Mouse (Mus musculus): Measurements from ENCODE around the gene Erbb2. TPM values are rescaled to one million over a fixed set of nuclear protein-coding genes. Genes with fewer than 3 reads are reported as not detected.

Gene Erbb2
- polyA plus RNA-seq, 1 experiment = 33.8 TPM

DNA sequence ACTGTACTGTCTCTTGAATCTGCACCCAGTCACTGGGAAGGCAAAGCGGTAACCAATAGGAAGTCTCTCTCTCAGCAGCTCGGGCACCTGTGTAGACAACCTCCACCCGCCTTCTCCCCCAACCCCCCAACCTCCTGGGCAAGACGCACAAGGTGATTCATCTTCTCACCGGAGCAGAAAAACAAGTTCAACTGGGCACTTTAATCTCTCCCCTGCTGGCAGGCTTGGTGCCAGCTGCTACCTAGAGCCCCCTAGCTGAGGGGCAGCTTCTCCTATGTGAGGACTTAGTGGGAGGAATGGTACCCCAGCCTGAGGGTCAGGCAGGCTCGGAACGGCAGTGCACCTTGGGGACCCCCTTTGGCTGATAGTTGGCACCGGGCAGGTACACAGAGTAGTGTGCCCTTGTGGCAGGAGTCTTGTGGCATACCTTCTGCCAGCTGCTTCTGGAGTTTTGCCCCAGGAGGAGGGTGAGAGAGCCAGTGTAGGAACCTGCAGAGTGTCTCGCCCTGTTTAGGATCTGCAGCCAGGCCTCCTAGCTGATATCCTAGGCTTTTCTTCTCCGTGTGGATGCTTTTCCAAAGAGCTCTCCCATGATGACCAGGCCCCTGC lies 6.8 kb downstream of the Erbb2 start:
- DNase-seq (ENCODE audit: low read depth) = no peak

DNA sequence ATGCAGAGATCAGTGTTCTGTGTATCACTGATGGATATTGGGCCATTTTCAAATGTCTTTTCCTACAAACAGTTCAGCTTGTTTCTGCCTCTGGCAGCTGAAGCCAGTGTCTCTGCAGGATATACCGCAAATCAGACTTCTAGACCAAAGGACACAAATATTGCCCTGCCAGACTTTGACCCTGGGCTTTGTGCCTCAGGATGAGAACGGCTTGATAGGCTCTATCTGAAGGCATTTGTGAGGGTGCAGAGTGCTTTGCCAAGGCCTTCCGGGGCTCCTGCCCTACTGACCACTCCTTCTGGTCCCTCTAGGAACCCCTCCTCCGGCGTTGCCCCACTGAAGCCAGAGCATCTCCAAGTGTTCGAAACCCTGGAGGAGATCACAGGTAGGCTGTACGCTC lies 14.3 kb downstream of the Erbb2 start:
- no peak for DNase-seq (ENCODE audit: low read depth)

DNA sequence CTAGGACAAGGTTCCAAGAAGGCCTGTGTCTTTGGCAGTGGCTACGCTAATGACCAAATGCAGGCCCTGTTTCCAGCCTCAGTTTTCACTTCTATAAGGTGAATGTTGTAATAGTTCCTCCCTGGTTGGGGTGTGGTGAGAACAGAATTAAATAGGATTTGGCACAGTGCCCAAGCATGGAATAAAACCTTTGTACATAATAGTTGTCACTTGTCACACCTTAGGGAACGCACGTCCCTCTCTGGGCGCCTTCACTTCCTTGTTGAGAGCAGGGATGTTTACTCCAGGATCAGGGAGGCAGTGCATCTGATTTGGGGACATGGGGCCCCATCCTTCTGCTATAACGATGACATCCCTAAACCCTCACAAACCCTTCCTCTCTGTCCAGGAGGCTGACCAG lies 16.2 kb downstream of the Erbb2 start:
- DNase-seq (ENCODE audit: low read depth) = no peak

DNA sequence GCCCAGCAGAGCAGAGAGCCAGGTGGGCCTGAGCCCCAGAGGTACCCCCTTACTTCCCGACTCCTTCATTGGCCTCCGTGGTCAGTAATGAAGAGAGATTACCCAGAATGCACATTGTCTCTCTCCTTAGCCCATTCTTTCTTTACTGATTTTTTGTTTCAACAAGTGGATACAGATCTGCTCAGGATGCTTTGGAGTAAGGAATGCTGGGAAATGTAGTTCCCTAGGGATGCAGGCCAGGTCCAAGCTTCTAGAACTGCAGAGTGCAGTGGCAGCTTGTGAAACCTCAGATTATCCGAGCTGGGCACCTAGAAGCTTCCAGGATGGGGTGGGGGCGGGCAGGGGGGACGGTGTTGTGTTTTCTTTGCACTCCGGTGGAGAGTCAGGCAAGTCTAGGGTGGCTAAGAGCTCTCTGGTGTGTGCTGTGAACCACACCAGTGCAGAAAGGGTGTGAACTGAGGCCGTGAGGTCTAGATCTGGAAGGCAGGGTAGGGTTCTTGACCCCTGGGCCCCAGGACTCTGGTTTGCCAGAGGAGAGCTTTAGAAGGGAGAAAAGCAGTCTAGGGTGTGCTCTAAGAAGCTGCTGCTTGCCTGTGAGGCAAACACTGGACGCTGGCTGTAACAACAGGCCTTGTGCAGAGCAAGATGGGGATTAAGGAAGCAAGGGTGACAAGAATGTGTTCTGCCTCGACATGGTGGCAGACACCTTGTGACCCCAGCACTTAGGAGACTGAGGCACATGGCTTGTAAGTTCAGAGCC lies 19.7 kb downstream of the Erbb2 start:
- DNase-seq (ENCODE audit: low read depth) = no peak

DNA sequence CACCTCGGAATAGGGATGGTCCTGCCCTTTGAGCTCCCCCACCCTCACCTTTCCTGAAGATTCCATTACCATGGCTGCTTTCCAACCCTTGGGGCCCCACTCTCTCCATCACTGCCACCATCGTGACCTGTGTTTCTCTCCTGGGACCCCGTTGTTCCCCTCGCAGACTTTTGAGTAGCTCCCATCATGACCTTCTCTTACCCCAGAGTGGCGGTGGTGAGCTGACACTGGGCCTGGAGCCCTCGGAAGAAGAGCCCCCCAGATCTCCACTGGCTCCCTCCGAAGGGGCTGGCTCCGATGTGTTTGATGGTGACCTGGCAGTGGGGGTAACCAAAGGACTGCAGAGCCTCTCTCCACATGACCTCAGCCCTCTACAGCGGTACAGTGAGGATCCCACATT lies 23.5 kb downstream of the Erbb2 start:
- no peak for DNase-seq (ENCODE audit: low read depth)

DNA sequence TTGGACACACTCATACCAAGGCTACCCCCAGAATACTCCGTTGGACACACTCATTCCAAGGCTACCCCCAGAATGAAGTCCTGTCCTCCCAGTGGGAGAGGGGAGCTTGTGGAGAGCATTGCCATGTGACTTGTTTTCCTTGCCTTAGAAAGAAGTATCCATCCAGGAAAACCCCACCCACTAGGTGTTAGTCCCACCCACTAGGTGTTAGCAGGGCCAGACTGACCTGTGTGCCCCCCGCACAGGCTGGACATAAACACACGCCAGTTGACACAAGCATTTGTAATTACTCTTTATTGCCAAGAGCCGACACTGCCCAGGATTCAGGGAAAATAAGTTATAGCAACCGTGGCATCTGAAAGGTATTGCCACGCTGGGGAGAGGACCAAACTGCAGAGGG lies 25.2 kb downstream of the Erbb2 start:
- DNase-seq (ENCODE audit: low read depth) = no peak

DNA sequence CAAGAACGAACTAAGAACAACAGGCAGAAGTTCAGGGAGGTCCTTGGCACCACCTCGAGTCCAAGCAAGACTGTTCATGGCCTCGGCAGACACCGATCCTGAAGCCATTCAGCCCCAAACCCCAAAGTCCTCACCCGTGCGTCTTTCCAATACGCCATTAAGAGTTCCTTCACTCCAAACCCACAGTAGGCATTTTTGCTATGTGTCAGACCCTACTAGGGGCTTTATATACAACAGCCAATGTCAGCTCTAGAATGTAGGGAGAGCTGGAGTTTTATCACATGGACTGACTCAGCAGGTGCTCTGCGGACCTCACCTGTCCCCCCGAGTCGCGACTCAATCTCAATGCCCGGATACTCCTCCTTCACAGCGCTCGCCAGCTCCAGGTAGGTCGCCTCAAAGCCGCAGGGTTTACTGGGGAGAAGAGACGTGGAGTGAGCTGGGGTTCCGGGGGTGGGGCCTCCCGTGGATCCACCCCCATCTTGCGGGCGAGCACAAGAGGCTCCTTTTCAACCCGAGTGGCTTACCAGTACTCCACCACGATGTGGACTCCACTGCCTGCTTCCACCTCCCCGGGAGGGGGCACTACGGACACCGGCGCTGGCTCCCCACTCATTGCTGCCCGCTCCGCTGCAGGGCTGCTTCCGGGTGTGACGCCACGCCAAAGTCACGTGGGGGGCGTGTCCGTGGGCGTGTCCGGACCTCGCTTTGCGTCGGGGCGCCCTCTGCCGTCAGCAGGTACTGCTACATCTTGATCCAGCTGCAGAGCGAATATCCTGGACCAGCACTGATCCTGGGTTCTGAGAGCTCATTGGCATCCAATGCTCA lies 26.3 kb downstream of the Erbb2 start, which contains the start of gene Mien1:
Gene Mien1, minus strand, starts transcription at position 661 of the 828 bp plus-strand sequence.
- DNase-seq (ENCODE audit: low read depth) = no peak

DNA sequence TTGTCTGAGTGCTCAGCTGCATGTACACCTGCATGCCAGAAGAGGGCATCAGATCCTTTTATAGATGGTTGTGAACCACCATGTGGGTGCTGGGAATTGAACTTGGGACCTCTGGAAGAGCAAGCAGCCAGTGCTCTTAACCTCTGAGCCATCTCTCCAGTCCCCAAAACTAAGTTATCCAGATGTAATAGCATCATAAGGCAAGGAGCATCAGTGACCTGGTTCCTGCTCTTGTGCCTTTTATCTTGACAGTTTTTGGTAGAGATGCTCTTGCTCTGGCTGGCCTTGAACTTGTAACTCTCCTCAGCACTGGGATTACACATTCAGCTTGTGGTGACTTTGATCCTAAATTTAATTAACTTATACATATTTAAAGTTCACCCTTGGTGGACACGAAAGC lies 31.4 kb downstream of the Erbb2 start:
- DNase-seq (ENCODE audit: low read depth) = no peak

DNA sequence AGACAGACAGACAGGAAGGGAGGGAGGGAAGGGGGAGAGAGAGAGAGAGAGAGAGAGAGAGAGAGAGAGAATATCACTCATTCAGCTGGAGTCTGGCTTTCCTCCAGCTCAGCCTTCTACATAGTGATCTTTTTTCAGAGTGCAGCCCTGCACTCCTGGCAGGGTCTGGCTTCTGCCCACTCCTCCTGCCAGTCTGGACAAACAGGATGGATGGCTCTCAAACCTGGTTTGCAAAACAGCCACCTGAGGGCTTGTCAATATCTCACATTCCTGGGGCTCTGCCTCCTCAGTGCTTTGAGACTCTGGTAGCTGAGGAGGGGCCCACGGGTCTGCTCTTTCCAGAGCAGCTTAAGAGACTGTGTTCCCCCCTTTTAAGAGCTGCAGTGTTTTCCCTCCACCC lies 33.0 kb downstream of the Erbb2 start:
- peak; percentile 62 for DNase-seq (ENCODE audit: low read depth)

DNA sequence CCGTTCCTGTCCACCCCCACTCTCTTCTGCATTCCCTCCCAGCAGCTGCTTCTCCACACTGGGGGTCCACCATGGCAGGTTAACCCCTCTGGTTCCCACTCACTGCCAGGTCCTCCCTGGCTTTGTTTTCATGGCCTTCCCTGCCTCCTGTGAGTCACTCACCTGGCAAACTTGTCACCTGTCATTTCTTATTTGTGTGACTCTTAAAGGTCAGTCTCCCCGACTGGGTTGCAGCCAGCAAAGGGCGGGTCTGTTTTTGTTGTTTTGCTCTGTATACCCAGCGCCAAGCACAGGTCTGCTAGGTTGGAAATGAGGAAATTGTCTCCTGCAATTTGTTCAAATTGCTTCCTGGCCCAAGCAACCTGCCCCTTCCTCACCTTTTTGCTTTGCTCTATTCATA lies 33.4 kb downstream of the Erbb2 start:
- DNase-seq (ENCODE audit: low read depth) = peak; percentile 51

DNA sequence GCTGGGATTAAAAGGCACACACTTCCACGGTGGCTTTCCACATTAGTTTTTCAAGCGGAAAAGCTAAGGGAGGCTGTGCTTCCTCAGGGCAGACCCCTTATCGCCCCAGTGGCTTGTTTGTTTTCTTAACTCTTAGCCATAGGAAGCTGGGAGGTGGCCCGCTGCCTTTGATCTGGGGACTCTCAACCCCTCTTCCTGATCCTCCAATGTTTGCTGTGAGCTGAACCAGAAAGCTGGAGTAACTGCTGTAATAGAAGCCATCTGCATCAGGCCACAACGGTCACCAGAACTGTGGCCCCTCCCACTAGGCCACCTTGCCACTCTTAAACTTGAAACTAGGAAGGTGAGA lies 33.9 kb downstream of the Erbb2 start, which contains the start of gene Grb7:
Gene Grb7, plus strand, starts transcription at position 182 of the 349 bp plus-strand sequence.
- no peak for DNase-seq (ENCODE audit: low read depth)

DNA sequence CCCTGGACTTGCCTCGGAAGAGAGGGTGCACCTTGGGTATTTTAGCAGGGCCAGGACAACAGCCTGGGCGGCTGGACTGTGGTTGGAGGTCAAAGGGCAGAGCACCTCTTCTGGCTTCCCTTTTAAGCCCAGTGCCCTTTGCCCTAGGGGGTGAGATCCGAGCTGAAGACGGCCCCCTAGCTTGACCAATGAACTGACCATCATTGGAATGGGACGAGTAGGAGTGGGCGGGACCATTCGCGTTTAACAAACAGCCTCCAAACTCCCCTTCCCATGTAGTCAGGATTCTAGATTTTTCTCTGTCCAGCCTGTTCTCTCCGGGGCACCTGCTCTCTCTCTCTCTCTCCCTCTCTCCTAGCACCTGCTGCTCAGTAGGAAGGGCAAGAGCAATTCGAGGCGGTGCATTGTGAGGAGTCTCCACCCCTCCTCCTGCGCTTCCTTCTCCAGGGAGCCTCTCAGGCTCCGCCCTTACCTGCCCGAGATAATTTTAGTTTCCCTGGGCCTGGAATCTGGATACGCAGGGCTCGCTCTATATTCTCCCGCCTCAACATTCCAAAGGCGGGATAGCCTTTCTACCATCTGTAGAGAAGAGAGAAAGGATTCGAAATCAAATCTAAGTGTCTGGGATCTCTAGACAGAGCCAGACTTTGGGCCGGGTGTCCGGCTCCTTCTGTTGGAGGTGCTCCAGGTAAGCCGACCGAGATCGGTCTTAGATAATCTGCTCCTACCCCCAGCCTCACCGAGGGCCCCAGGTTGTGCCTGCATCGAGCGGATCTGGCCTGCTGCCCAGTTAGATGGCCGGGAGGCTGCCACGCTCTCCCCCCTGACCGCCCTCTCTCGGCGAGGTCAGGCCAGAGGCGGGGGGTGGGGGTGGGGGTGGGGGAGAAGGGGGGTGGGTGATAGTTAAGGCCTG lies 34.5 kb downstream of the Erbb2 start:
- DNase-seq (ENCODE audit: low read depth) = peak; percentile 62

DNA sequence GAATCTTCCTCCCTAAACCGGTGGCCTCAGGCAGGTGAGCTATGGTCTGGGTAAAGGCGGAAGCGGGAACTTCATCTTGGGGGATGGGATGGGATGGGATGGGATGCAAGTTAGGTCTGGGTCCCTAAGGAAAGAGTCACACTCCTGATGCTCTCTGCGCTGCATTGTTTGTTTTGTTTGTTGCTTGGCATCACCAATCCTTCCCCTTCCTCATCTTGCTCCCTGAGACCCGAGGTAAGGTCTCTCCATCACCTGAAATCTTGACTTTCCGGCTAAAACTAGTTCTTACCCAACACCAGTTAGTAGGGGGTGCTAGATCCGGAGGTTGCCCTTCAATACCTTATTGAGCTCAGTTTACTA lies 35.2 kb downstream of the Erbb2 start:
- no peak for DNase-seq (ENCODE audit: low read depth)

DNA sequence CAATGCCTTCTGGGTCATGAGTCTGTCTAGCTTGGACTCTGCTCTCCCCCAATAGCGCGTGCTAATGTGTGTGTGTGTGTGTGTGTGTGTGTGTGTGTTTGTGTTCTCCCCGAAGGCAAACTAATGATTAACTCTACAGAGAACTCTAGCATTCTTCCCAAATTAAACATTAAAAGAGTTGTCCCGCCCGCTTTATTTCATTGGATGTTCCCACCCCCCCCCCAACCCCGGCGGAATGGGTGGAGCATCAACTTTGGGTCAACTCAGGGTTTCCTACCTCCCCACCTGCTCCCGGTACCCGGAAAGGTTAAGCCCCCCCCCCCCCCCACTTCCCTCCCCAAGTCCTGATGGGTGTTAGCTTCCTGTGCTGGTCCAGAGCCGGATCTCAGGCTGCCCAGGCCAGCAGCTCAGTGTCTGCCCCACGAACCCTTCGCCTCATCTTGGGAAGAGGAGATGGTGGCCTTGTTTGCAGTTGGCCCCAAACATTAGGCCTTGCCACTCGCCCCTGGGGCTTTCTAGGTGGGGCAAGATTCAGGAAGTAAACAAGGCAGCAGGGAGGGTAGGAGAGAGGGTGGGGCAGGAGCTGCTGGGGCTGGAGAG lies 36.0 kb downstream of the Erbb2 start:
- DNase-seq (ENCODE audit: low read depth) = no peak

DNA sequence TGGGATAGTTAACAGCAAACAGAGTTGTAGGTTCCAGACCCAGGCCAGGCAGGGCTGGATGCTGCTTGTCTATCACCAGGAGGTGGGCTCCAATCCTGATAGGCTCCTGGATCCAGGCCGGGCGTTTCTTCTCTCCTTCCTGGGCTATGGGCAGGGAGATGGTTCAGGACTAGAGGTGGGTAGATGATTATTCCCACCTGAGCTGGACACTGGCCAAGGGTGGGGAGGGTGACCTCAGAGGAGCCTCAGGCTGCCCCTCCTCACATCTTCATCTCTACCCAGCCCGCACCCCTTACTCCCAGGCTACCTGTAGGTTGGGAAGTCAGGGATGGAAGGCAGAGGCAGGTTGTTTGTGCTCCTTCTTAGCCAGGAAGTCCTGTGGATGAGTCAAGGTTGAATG lies 37.1 kb downstream of the Erbb2 start:
- DNase-seq (ENCODE audit: low read depth) = no peak

DNA sequence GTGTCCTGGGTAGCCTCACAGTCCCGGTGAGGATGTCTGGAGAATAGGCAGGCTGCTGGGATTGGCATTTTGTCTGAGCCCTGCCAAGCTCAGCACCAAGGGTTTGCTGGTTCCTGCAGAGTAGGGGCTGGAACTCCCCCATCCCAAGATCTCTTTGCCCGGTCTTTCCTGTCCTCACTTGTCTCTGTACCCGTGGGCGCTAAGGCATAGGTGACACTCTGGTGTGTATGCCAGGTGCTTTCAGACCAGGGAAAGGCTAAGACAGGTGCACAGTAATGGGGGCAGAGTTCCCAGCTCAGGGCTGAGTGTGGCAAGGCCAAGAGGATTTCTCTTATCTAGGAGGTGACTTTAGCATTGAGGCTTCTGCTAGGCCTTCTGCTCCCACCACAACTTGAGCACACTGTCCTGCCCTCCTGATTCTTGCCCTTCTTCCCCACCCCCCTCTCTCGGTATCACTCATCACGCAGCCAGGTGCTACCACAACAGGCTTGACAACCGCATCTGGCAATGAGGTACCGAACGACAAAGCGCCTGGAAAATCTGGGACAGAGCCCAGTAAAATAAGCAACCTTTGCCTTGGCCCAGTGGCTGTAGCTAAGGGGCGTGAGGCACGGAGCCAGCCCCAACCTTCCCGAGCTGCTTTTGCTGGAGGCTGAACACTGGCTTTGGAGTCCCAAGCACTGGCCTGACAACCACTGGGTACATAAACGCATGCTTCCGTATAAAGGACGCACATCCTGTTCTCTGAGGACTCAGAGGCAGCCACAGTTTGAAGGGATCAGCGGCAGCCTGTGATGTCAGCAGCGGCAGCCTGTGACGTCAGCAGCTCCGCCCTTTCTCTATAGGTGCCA lies 37.9 kb downstream of the Erbb2 start:
- DNase-seq (ENCODE audit: low read depth) = peak; percentile 97

DNA sequence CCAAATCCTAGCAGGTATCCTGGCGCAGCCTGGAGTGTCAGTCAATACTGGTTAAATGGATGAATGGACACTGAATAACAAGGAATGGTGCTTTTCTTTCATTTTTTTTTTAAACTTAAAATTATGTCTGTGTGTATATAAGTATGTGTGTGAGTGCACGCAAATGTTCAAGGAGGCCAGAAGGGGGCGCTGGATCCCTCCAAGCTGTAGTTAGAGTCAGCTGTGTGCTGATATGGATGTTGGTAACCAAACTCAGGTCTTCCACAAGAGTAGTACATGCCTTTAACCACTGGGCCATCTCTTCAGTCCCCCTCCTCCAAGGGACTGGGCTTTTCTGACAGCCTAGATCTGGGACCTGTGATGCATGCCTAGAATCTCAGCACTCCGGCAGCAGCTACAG lies 43.2 kb downstream of the Erbb2 start:
- no peak for DNase-seq (ENCODE audit: low read depth)

DNA sequence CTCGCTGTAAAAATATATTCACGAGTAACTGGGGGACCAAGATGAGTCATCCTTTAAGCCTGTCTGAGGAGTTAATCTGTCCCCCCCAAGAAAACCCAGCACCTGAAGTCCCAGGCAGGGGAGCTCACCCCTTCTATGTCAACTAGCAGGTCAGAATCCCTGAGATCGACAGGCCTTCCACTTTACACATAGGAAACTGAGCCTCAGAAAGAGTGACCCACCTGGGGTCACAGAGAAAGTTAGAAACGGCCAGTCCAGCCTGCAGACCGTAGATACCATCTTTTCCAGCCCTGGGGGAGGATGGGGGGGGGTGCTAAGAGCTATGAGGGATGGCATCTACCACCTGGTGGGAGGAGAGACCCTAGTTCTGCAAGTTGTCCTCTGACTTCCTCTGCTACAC lies 44.3 kb downstream of the Erbb2 start:
- no peak for DNase-seq (ENCODE audit: low read depth)

DNA sequence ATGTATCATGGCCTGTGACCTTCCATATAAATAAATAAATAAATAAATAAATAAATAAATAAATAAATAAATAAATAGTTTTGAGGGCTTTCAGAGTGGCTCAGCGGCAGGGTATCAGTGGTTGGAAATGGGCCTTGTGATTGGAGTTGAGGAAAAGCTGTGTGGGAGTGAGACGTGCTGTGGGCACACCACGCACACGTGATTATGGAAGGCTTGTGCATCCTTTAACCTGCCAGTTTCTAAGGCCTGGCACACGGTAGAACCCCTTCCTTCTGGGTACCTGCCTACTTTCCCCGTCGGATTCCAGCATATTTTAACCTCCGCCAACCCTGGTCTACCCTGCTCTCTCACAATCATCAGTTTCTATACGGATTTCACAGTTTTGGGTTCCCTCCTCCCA lies 44.7 kb downstream of the Erbb2 start:
- DNase-seq (ENCODE audit: low read depth) = no peak

DNA sequence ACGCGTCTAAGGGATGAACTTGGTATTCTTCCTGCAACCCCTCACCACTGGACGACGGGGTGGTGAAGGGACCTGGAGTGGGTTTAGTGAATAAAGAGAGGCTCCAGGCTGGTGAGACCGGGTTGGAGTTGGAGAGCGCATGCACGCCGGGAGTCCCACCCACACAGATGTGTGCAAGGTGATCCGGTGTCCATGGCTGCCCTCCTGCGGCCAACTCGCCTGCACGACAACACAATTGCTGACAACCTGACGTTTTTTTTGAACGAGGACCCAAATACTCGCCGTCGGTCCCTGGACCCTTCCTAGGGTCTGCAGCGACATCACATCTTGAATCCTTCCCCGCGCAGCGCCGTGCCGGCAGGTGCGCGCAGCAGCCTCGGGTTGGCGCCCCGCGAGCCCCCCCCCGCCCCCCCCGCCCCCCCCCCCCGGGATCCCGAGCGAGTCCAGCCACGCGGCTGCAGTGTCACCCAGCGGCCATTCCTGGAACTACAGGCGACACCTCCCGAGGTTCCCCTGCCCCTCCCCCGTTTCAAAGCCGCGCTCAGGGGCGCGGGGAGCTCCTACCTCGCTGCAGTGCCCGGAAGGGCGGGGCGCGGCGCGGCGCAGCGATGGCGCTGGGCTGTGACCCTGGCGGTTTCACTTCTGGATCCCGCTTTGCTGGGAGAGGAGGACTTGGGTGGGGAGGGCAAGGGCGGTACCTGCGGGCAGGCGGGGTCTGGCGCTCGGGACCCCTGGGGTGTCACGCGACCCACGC lies 45.3 kb downstream of the Erbb2 start:
- DNase-seq (ENCODE audit: low read depth) = no peak

Measured in gonadal fat pad, adult 2 months (tissue).